Mouse (Mus musculus) inflammation-experienced regulatory T-cells (primary cell): Measurements from ENCODE around the gene Cd320. TPM values are rescaled to one million over a fixed set of nuclear protein-coding genes. Genes with fewer than 3 reads are reported as not detected.

Source experiments
- polyA plus RNA-seq, 2 experiments: library from polyadenylated mRNA; unstranded; fragments of 100-300 nt; shearing (Covaris generic); gene quantifications; one replicate each; pipeline ENCODE4 v1.2.1; 2017

Cd320 gene
- polyA plus RNA-seq: 10 to 100 TPM; 12.7 to 26.5 TPM

GRCm38 (mm10) chr17:33842966-33843795, at the start of gene Cd320:
Gene Cd320 (plus strand): TSS chr17:33843091.

GRCm38 (mm10) chr17:33810334-33811141, 32.4 kb upstream of the Cd320 start, which contains the start of gene Kank3:
Gene Kank3 (plus strand): TSS chr17:33810519.

GRCm38 (mm10) chr17:33824084-33824996, 18.6 kb upstream of the Cd320 start, which contains the start of the genes Rps28 and Ndufa7:
Gene Rps28 (minus strand): TSS chr17:33824562.
Gene Ndufa7 (plus strand): TSS chr17:33824572.

GRCm38 (mm10) chr17:33873537-33873936, 30.6 kb downstream of the Cd320 start, which contains the start of gene Gm7029:
Gene Gm7029 (plus strand): TSS chr17:33873837.

GRCm38 (mm10) chr17:33890533-33891059, 47.7 kb downstream of the Cd320 start, which contains the start of gene Kifc1:
Gene Kifc1 (minus strand): TSS chr17:33890661.

Other genes starting within 250 kb of the Cd320 start
- gene Zfp414, start 214.0 kb upstream of the Cd320 start, polyA plus RNA-seq: 10 to 100 TPM; 62.1 to 66.8 TPM
- gene Pram1, start 205.0 kb upstream of the Cd320 start, polyA plus RNA-seq: 1 to 10 TPM in 1 of 2 experiments, under 1 TPM in 1; 0.99 to 1.5 TPM
- gene Hnrnpm, start 156.2 kb upstream of the Cd320 start, polyA plus RNA-seq: 100 to 1,000 TPM; 337 to 341 TPM
- gene March2, start 124.4 kb upstream of the Cd320 start, polyA plus RNA-seq: 100 to 1,000 TPM in 1 of 2 experiments, 10 to 100 TPM in 1; 96.3 to 115 TPM
- gene Rab11b, start 82.6 kb upstream of the Cd320 start, polyA plus RNA-seq: 100 to 1,000 TPM; 270 to 275 TPM
- 1 to 10 TPM; 3.2 to 7.7 TPM for gene Angptl4, start 61.3 kb upstream of the Cd320 start, polyA plus RNA-seq
- gene Kank3, start 32.6 kb upstream of the Cd320 start, polyA plus RNA-seq: 10 to 100 TPM in 1 of 2 experiments, 1 to 10 TPM in 1; 6.9 to 16.4 TPM
- gene Rps28, start 18.5 kb upstream of the Cd320 start, polyA plus RNA-seq: 100 to 1,000 TPM; 768 to 791 TPM
- gene Ndufa7, start 18.5 kb upstream of the Cd320 start, polyA plus RNA-seq: 100 to 1,000 TPM; 295 to 298 TPM
- gene Gm7029, start 30.7 kb downstream of the Cd320 start, polyA plus RNA-seq: not detected
- gene Kifc1, start 47.6 kb downstream of the Cd320 start, polyA plus RNA-seq: 1 to 10 TPM; 5.4 to 5.9 TPM
- 1 to 10 TPM; 2.7 to 8.0 TPM for gene Platr17, start 62.0 kb downstream of the Cd320 start, polyA plus RNA-seq
- 100 to 1,000 TPM in 1 of 2 experiments, 10 to 100 TPM in 1; 88.4 to 128 TPM for gene Daxx, start 66.3 kb downstream of the Cd320 start, polyA plus RNA-seq
- 100 to 1,000 TPM; 609 to 631 TPM for gene Tapbp, start 72.8 kb downstream of the Cd320 start, polyA plus RNA-seq
- 10 to 100 TPM; 19.7 to 30.0 TPM for gene Zbtb22, start 72.8 kb downstream of the Cd320 start, polyA plus RNA-seq
- 100 to 1,000 TPM; 129 to 170 TPM for gene Rgl2, start 86.5 kb downstream of the Cd320 start, polyA plus RNA-seq
- 100 to 1,000 TPM; 132 to 142 TPM for gene Pfdn6, start 97.3 kb downstream of the Cd320 start, polyA plus RNA-seq
- gene Wdr46, start 97.6 kb downstream of the Cd320 start, polyA plus RNA-seq: 10 to 100 TPM; 59.2 to 75.0 TPM
- gene B3galt4, start 108.4 kb downstream of the Cd320 start, polyA plus RNA-seq: 10 to 100 TPM; 21.9 to 44.0 TPM
- 10 to 100 TPM; 69.7 to 81.8 TPM for gene Vps52, start 112.7 kb downstream of the Cd320 start, polyA plus RNA-seq
- gene Rps18, start 112.9 kb downstream of the Cd320 start, polyA plus RNA-seq: 1,000 to 10,000 TPM; 1,990 to 2,168 TPM
- gene H2-K1, start 157.3 kb downstream of the Cd320 start, polyA plus RNA-seq: over 10,000 TPM; 12,130 to 12,778 TPM
- 10 to 100 TPM; 35.6 to 38.2 TPM for gene Ring1, start 181.6 kb downstream of the Cd320 start, polyA plus RNA-seq
- 100 to 1,000 TPM; 289 to 375 TPM for gene H2-Ke6, start 185.0 kb downstream of the Cd320 start, polyA plus RNA-seq
- 100 to 1,000 TPM in 1 of 2 experiments, 10 to 100 TPM in 1; 96.5 to 149 TPM for gene Slc39a7, start 188.6 kb downstream of the Cd320 start, polyA plus RNA-seq
- 10 to 100 TPM; 66.1 to 98.3 TPM for gene Rxrb, start 188.7 kb downstream of the Cd320 start, polyA plus RNA-seq
- gene Col11a2, start 196.3 kb downstream of the Cd320 start, polyA plus RNA-seq: 1 to 10 TPM in 1 of 2 experiments, under 1 TPM in 1; 0.72 to 3.2 TPM
- 10 to 100 TPM; 31.7 to 45.1 TPM for gene H2-Oa, start 249.2 kb downstream of the Cd320 start, polyA plus RNA-seq